Mouse (Mus musculus) heart, postnatal 0 days (tissue): ENCODE results near the gene S1pr5. TPM values are rescaled to one million over a fixed set of nuclear protein-coding genes. Genes with fewer than 3 reads are reported as not detected.
A peak's percentile ranks its signal among the peaks of the same experiment; 100 is the strongest.

Experiments
- ATAC-seq: fragments of 200-750 bp; cut with Nextera tagmentation; 2 replicates; pipeline ENCODE4 v1.8.0; 2017; ENCODE audit warnings: low read depth, moderate number of reproducible peaks, moderate library complexity; ENCODE audit not compliant: insufficient read depth
- DNase-seq: peaks from one replicate; pipeline ENCODE4 v3.0.0-alpha.2; 2016; ENCODE audit warnings: low spot score
- H3K27ac ChIP-seq: fragments of 300-500 bp; sonication (generic); 2 replicates; pipeline ENCODE4 v1.5.1; 2014; ENCODE audit warnings: low read depth, mild to moderate bottlenecking
- H3K27me3 ChIP-seq: fragments of 300-500 bp; sonication (generic); 2 replicates; pipeline ENCODE4 v1.6.1; 2014; ENCODE audit warnings: low read length, mixed read lengths; ENCODE audit not compliant: control insufficient read depth, insufficient read depth
- H3K36me3 ChIP-seq: fragments of 300-500 bp; sonication (generic); replicated peaks from 2 replicates; pipeline ENCODE4 v1.6.1; 2014; ENCODE audit warnings: low read length, mixed read lengths; ENCODE audit not compliant: control insufficient read depth, insufficient read depth
- H3K4me1 ChIP-seq: fragments of 300-500 bp; sonication (generic); 2 replicates; pipeline ENCODE4 v1.6.1; 2014; ENCODE audit warnings: antibody characterized with exemption; ENCODE audit not compliant: control insufficient read depth, insufficient read depth
- H3K4me2 ChIP-seq: fragments of 300-500 bp; sonication (generic); 2 replicates; pipeline ENCODE4 v1.6.1; 2014; ENCODE audit warnings: low read depth, mild to moderate bottlenecking, low read length, moderate library complexity
- H3K4me3 ChIP-seq: fragments of 300-500 bp; sonication (generic); 2 replicates; pipeline ENCODE4 v1.5.1; 2014; ENCODE audit warnings: low read depth, low read length
- H3K9ac ChIP-seq: fragments of 300-500 bp; sonication (generic); replicated peaks from 2 replicates; pipeline ENCODE4 v1.6.1; 2014; ENCODE audit warnings: low read depth, low read length, mixed read lengths
- H3K9me3 ChIP-seq: fragments of 300-500 bp; sonication (generic); replicated peaks from 2 replicates; pipeline ENCODE4 v1.6.1; 2016; ENCODE audit warnings: low read length; ENCODE audit not compliant: control insufficient read depth
- CTCF ChIP-seq: IDR thresholded peaks from 2 replicates; pipeline ENCODE4 v1.5.1; 2016; ENCODE audit warnings: antibody characterized with exemption, control low read depth, low read depth
- EP300 ChIP-seq: IDR thresholded peaks from 2 replicates; pipeline ENCODE4 v1.6.1; 2016; ENCODE audit warnings: antibody characterized with exemption, low read depth
- WGBS: fragments of 180-500 bp; shearing (Covaris S2); extraction: QIAGEN DNeasy Blood & Tissue Kit; methylation state at CpG from one replicate; pipeline ENCODE4 v1.1.7; 2014; 5-methylcytosine and 5-hydroxymethylcytosine counted together
- polyA plus RNA-seq: library from polyadenylated mRNA; unstranded; fragments of >200 nt; fragmentation: Nextera tagmentation; extraction: Ambion mirVana; gene quantifications from 2 replicates; pipeline ENCODE4 v1.2.1, GENCODE M21; 2015
- total RNA-seq: library from RNA; depleted of rRNA; stranded (reverse); fragments of >200 nt; gene quantifications from 2 replicates; pipeline ENCODE4 v1.2.3, GENCODE M21; 2014; ENCODE audit warnings: low replicate concordance

Gene S1pr5
- total and polyA plus RNA-seq, 2 experiments from 2014 or later, result 0.10 TPM; not detected in 1

GRCm38 (mm10) chr9:21283591-21283990 lies 35.3 kb upstream of the S1pr5 start:
- peaks cover 13% of the 10 kb centered on the region for H3K4me1 ChIP-seq
- no peak overlapping the region for H3K4me2 ChIP-seq
- DNase-seq (no peak), ATAC-seq (no peak)
- H3K27me3 ChIP-seq, result no peaks in the 10 kb centered on the region
- H3K9ac ChIP-seq, result no peak overlapping the region
- no peak overlapping the region for H3K27ac ChIP-seq
- TF ChIP-seq CTCF (no peak), EP300 (no peak)
- peaks cover 60% of the 10 kb centered on the region for H3K36me3 ChIP-seq
- no peak overlapping the region for H3K4me3 ChIP-seq
- WGBS, result 88% methylated on average over 5 of the region's 5 CpGs
- H3K9me3 ChIP-seq, result no peaks in the 10 kb centered on the region

DNA sequence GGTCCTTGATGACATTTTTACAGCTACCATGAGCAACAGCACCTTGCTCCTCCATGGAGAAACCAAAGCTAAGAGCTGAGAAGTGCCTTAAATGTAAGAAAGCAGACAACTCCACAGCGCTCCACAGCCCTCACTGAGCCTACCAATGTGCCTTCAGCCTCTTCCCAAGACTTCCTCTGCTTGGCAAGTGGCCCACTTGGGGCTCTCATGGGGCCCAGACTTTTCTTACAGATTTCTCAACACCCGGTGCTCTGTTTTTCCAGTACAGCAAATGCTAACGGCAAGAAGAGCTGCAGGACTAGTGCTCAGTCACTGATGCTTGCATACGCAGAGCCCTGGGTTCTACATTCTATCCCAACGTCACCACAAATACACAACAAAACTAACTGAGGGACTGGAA lies 29.5 kb upstream of the S1pr5 start:
- no peak overlapping the region for H3K27ac ChIP-seq
- H3K9me3 ChIP-seq, result no peaks in the 10 kb centered on the region
- H3K27me3 ChIP-seq, result no peaks in the 10 kb centered on the region
- H3K9ac ChIP-seq, result no peak overlapping the region
- DNase-seq (no peak), ATAC-seq (no peak)
- H3K36me3 ChIP-seq, result peaks cover 91% of the 10 kb centered on the region
- no peak overlapping the region for H3K4me3 ChIP-seq
- WGBS, result 95% methylated on average over 5 of the region's 5 CpGs
- no peak overlapping the region for H3K4me2 ChIP-seq
- no peak for TF ChIP-seq CTCF
- no peak for TF ChIP-seq EP300
- H3K4me1 ChIP-seq, result peaks cover 7% of the 10 kb centered on the region; the same call in 1 of the 2 replicates

DNA sequence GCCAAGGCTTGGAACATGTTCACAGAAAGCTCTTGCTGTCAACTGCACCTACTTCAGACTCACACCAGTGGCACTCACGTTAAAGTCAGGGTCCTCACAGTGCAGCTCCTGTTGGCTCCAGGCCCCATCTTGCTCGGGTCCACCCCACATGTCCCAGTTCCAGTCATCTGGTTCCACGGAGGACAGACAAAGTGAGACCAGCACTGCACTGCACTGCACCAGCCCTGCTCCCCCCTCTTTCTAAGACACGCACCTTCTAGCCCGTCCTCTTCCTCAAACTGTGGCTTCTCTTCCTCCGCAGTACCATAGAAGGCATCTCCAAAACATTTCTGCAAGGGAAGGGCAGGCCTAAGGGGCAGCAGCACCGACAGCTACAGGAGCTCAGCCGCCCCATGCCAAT lies 28.1 kb upstream of the S1pr5 start:
- no peaks in the 10 kb centered on the region for H3K9me3 ChIP-seq
- peaks cover 94% of the 10 kb centered on the region for H3K36me3 ChIP-seq
- WGBS, result 77% methylated on average over 8 of the region's 8 CpGs
- DNase-seq (no peak), ATAC-seq (no peak)
- H3K4me1 ChIP-seq, result peaks cover 7% of the 10 kb centered on the region; the same call in 1 of the 2 replicates
- H3K9ac ChIP-seq, result no peak overlapping the region
- H3K27ac ChIP-seq, result no peak overlapping the region
- no peak overlapping the region for H3K4me2 ChIP-seq
- no peaks in the 10 kb centered on the region for H3K27me3 ChIP-seq
- no peak overlapping the region for H3K4me3 ChIP-seq
- TF ChIP-seq EP300 (no peak), CTCF (no peak)

- Histone ChIP-seq H3K4me3 (no peak overlapping the region), H3K36me3 (peaks cover 94% of the 10 kb centered on the region)
- WGBS, result 80% methylated on average over 12 of the region's 12 CpGs
Measured at GRCm38 (mm10) chr9:21275727-21276126, 27.5 kb upstream of the S1pr5 start.

GRCm38 (mm10) chr9:21275013-21275710 lies 26.9 kb upstream of the S1pr5 start:
- Histone ChIP-seq H3K36me3 (peaks cover 96% of the 10 kb centered on the region), H3K4me2 (no peak overlapping the region), H3K4me3 (no peak overlapping the region), H3K27ac (0 out of 2 replicates have a peak overlapping the region, but pooled peaks have one; percentile 62), H3K9me3 (no peaks in the 10 kb centered on the region), H3K9ac (no peak overlapping the region), H3K4me1 (peaks cover 7% of the 10 kb centered on the region; the same call in 1 of the 2 replicates), H3K27me3 (no peaks in the 10 kb centered on the region)
- TF ChIP-seq CTCF (no peak), EP300 (no peak)
- no peak for DNase-seq
- no peak for ATAC-seq
- WGBS, result 79% methylated on average over 7 of the region's 7 CpGs

More at GRCm38 (mm10) chr9:21275727-21276126, 27.5 kb upstream of the S1pr5 start:
- ATAC-seq (no peak), DNase-seq (no peak)
- Histone ChIP-seq H3K9me3 (no peaks in the 10 kb centered on the region), H3K4me1 (peaks cover 7% of the 10 kb centered on the region; the same call in 1 of the 2 replicates), H3K9ac (no peak overlapping the region), H3K4me2 (no peak overlapping the region), H3K27ac (no peak overlapping the region), H3K27me3 (no peaks in the 10 kb centered on the region)
- TF ChIP-seq CTCF, result no peak
- TF ChIP-seq EP300, result no peak

DNA sequence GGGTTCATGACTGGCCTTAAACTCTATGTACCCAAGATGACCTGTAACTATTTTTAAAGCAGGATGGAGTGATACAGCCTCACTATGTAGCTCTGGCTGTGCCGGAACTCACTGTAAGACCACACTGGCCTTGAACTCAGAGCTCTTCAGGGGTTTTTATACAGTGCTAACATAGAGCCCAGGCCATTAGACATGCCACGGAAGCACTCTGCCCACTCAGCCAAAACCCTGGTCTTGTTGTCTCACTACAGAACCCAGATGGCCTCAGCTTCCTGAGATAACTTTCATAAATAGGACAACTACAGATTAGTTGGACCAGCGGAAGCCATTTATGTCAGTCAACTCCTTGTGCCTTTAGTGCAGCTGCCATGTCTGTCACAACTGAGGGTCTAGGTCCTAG lies 26.1 kb upstream of the S1pr5 start:
- H3K4me3 ChIP-seq, result no peak overlapping the region
- DNase-seq (peak; percentile 23), ATAC-seq (peak; percentile 59)
- H3K4me1 ChIP-seq, result peaks cover 7% of the 10 kb centered on the region; the same call in 1 of the 2 replicates
- H3K9me3 ChIP-seq, result no peaks in the 10 kb centered on the region
- TF ChIP-seq CTCF (no peak), EP300 (no peak)
- WGBS, result 37% methylated on average over 3 of the region's 3 CpGs
- no peaks in the 10 kb centered on the region for H3K27me3 ChIP-seq
- peak overlapping the region; percentile 62 for H3K27ac ChIP-seq
- H3K4me2 ChIP-seq, result no peak overlapping the region
- H3K9ac ChIP-seq, result no peak overlapping the region
- H3K36me3 ChIP-seq, result peaks cover 96% of the 10 kb centered on the region
